Mouse (Mus musculus) lung, postnatal 0 days (tissue): ENCODE data around the gene Pcyox1. TPM values are rescaled to one million over a fixed set of nuclear protein-coding genes. Genes with fewer than 3 reads are reported as not detected.

ENCODE experiments used
- ATAC-seq: fragments of 200-750 bp; cut with Nextera tagmentation; 2 replicates; pipeline ENCODE4 v1.8.0; 2017; ENCODE audit warnings: moderate library complexity
- DNase-seq: peaks from one replicate; pipeline ENCODE4 v3.0.0-alpha.2; 2016; ENCODE audit warnings: low spot score
- H3K27ac ChIP-seq: fragments of 300-500 bp; sonication (generic); 2 replicates; pipeline ENCODE4 v1.5.1; 2014; ENCODE audit warnings: antibody characterized with exemption, mild to moderate bottlenecking, low read length, mixed read lengths
- H3K27me3 ChIP-seq: fragments of 300-500 bp; sonication (generic); replicated peaks from 2 replicates; pipeline ENCODE4 v1.6.1; 2014; ENCODE audit warnings: low read length, mixed read lengths; ENCODE audit not compliant: insufficient read depth
- H3K36me3 ChIP-seq: fragments of 300-500 bp; sonication (generic); 2 replicates; pipeline ENCODE4 v1.6.1; 2014; ENCODE audit warnings: low read length, mixed read lengths; ENCODE audit not compliant: insufficient read depth
- H3K4me1 ChIP-seq: fragments of 300-500 bp; sonication (generic); 2 replicates; pipeline ENCODE4 v1.6.1; 2014; ENCODE audit warnings: antibody characterized with exemption, low read depth, low read length, mixed read lengths; ENCODE audit not compliant: insufficient read depth
- H3K4me2 ChIP-seq: fragments of 300-500 bp; sonication (generic); replicated peaks from 2 replicates; pipeline ENCODE4 v1.6.1; 2014; ENCODE audit warnings: low read depth, mild to moderate bottlenecking, low read length, moderate library complexity, mixed read lengths
- H3K4me3 ChIP-seq: fragments of 300-500 bp; sonication (generic); 2 replicates; pipeline ENCODE4 v1.5.1; 2014; ENCODE audit warnings: low read depth, low read length
- H3K9ac ChIP-seq: fragments of 300-500 bp; sonication (generic); replicated peaks from 2 replicates; pipeline ENCODE4 v1.6.1; 2014; ENCODE audit warnings: low read depth, mild to moderate bottlenecking
- H3K9me3 ChIP-seq: fragments of 300-500 bp; sonication (generic); 2 replicates; pipeline ENCODE4 v1.6.1; 2016; ENCODE audit warnings: low read length, mixed read lengths
- CTCF ChIP-seq: IDR thresholded peaks from 2 replicates; pipeline ENCODE4 v1.5.1; 2016; ENCODE audit warnings: antibody characterized with exemption, mild to moderate bottlenecking
- EP300 ChIP-seq: IDR thresholded peaks from 2 replicates; pipeline ENCODE4 v1.6.1; 2016; ENCODE audit warnings: antibody characterized with exemption, mild to moderate bottlenecking, control low read depth
- WGBS: fragments of 180-500 bp; shearing (Covaris S2); extraction: QIAGEN DNeasy Blood & Tissue Kit; methylation state at CpG from one replicate; pipeline ENCODE4 v1.1.7; 2014; 5-methylcytosine and 5-hydroxymethylcytosine counted together
- polyA plus RNA-seq: library from polyadenylated mRNA; unstranded; fragments of >200 nt; fragmentation: Nextera tagmentation; extraction: Ambion mirVana; gene quantifications from 2 replicates; pipeline ENCODE4 v1.2.1, GENCODE M21; 2015

The Pcyox1 gene
- polyA plus RNA-seq, 1 experiment from 2014 or later = 54.2 TPM

GRCm38 (mm10) chr6:86399995-86400394, 3.0 kb upstream of the Pcyox1 start:
- Histone ChIP-seq H3K27me3 (no peaks in the 10 kb centered on the region), H3K9me3 (no peaks in the 10 kb centered on the region), H3K4me2 (no peak overlapping the region), H3K4me3 (no peak overlapping the region), H3K4me1 (peaks cover 14% of the 10 kb centered on the region; the same call in 1 of the 2 replicates), H3K9ac (no peak overlapping the region), H3K27ac (no peak overlapping the region), H3K36me3 (no peaks in the 10 kb centered on the region)
- no peak for TF ChIP-seq EP300
- TF ChIP-seq CTCF = no peak
- 54% methylated on average over 2 of the region's 2 CpGs for WGBS
- ATAC-seq (no peak), DNase-seq (no peak)

DNA sequence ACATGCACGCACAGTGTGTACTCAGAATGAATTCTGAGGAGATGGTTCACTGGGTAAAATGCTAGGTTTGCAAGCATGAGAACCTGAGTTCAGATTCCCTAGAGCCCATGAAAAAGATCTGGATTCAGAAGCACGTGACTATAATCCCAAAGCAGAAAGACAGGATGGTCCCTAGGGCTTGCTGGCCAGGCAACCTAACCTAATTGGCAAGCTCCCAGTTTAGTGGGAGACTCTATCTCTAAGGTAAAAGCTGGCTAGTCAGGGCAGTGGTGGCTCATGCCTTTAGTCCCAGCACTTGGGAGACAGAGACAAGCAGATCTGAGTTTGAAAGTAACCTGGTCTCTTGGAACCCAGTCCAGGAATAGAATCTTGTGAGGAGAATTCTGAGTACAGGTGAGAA, 2.0 kb upstream of the Pcyox1 start:
- Histone ChIP-seq H3K9me3 (no peaks in the 10 kb centered on the region), H3K27ac (no peak overlapping the region), H3K4me3 (no peak overlapping the region), H3K9ac (no peak overlapping the region), H3K4me1 (peaks cover 14% of the 10 kb centered on the region; the same call in 1 of the 2 replicates), H3K36me3 (no peaks in the 10 kb centered on the region), H3K4me2 (no peak overlapping the region), H3K27me3 (no peaks in the 10 kb centered on the region)
- DNase-seq (no peak), ATAC-seq (no peak)
- TF ChIP-seq EP300 (no peak), CTCF (no peak)
- WGBS = 84% methylated on average over 2 of the region's 2 CpGs

GRCm38 (mm10) chr6:86397257-86397980, 465 bp upstream of the Pcyox1 start:
- H3K27ac ChIP-seq = peak overlapping the region; percentile 44
- H3K4me3 ChIP-seq = peak overlapping the region; percentile 61
- TF ChIP-seq CTCF = no peak; the same call in 1 of the 2 replicates
- no peak for TF ChIP-seq EP300
- DNase-seq (peak; percentile 41), ATAC-seq (peak; percentile 24)
- H3K4me1 ChIP-seq = peaks cover 14% of the 10 kb centered on the region; the same call in 1 of the 2 replicates
- no peaks in the 10 kb centered on the region for H3K9me3 ChIP-seq
- peak overlapping the region; percentile 72 for H3K4me2 ChIP-seq
- 0 out of 2 replicates have a peak overlapping the region, but pooled peaks have one; percentile 39 for H3K9ac ChIP-seq
- no peaks in the 10 kb centered on the region for H3K27me3 ChIP-seq
- no peaks in the 10 kb centered on the region for H3K36me3 ChIP-seq
- WGBS = 2% methylated on average over 14 of the region's 14 CpGs

GRCm38 (mm10) chr6:86395969-86396368, 985 bp downstream of the Pcyox1 start:
- Histone ChIP-seq H3K27ac (peak overlapping the region; percentile 44), H3K4me3 (peak overlapping the region; percentile 61), H3K4me2 (peak overlapping the region; percentile 72), H3K9me3 (no peaks in the 10 kb centered on the region), H3K9ac (0 out of 2 replicates have a peak overlapping the region, but pooled peaks have one; percentile 34), H3K27me3 (no peaks in the 10 kb centered on the region), H3K36me3 (peaks cover 7% of the 10 kb centered on the region; the same call in 1 of the 2 replicates), H3K4me1 (peaks cover 14% of the 10 kb centered on the region; the same call in 1 of the 2 replicates)
- WGBS = 15% methylated on average over 10 of the region's 10 CpGs
- DNase-seq (no peak), ATAC-seq (no peak)
- TF ChIP-seq CTCF (no peak), EP300 (no peak)

DNA sequence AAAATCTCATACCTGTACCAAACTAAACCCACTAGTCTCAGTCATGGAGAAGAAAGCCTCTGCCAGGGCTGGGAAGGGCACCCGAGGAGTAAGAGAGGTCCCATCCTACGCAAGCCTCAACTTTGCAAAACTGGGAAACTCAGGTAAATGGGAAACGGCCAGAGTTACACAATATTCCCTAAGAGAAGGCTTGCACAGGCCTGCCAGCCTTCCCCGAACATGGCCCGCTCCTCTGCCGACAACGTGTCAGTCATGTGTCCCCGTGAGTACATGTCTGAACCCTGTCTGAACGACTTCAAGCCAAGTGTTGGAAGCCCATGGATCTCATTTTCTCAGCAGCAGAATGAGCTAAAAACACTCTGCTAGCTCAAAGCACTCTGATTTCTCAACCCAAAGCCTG, 1.9 kb downstream of the Pcyox1 start:
- peaks cover 14% of the 10 kb centered on the region; the same call in 1 of the 2 replicates for H3K4me1 ChIP-seq
- 78% methylated on average over 9 of the region's 9 CpGs for WGBS
- no peak overlapping the region for H3K4me2 ChIP-seq
- no peaks in the 10 kb centered on the region for H3K27me3 ChIP-seq
- DNase-seq (no peak), ATAC-seq (no peak)
- H3K27ac ChIP-seq = no peak overlapping the region
- H3K4me3 ChIP-seq = no peak overlapping the region
- H3K9me3 ChIP-seq = no peaks in the 10 kb centered on the region
- H3K9ac ChIP-seq = no peak overlapping the region
- no peak for TF ChIP-seq EP300
- no peak for TF ChIP-seq CTCF
- H3K36me3 ChIP-seq = peaks cover 12% of the 10 kb centered on the region; the same call in 1 of the 2 replicates

- Histone ChIP-seq H3K27ac (no peak overlapping the region), H3K4me2 (no peak overlapping the region), H3K4me3 (no peak overlapping the region), H3K36me3 (peaks cover 12% of the 10 kb centered on the region; the same call in 1 of the 2 replicates), H3K9me3 (no peaks in the 10 kb centered on the region), H3K4me1 (peaks cover 14% of the 10 kb centered on the region; the same call in 1 of the 2 replicates), H3K27me3 (no peaks in the 10 kb centered on the region), H3K9ac (no peak overlapping the region)
- TF ChIP-seq EP300 (no peak), CTCF (no peak)
- 81% methylated on average over 17 of the region's 17 CpGs for WGBS
- DNase-seq = no peak
- ATAC-seq = no peak
Observed at GRCm38 (mm10) chr6:86394078-86394720, 2.8 kb downstream of the Pcyox1 start.
